Mouse (Mus musculus) kidney, adult 8-10 months (tissue): Measurements from ENCODE around the gene Adam22.

ENCODE experiments used
- DNase-seq, 2 experiments: peaks; one replicate each; pipeline ENCODE4 v3.0.0; 2022

Adam22 gene

DNA sequence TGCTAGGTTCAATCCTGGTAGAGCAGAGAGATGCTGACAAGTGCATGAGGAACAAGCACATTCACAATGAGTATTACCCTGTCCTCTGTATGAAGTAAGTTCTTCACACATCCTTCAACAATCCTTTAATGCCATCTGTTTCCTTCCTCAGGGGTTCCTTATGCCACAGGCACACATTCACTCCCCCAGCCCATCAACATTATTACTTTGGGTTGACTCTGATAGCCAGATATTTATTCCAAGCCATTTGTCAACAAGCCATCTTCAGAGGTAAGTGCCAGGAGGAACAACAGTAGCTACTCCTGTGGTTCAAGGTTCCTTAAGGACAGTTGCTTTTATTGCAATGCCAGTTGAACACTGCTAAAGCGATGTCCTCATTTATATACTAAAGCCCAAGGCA lies 216.3 kb downstream of the Adam22 start:
- DNase-seq, result no peak

- peak; percentile 22 to 63 for DNase-seq
These were observed 221.8 kb downstream of the Adam22 start for GRCm38 (mm10) chr5:8146146-8146545.

- DNase-seq, result no peak
These were observed 222.5 kb downstream of the Adam22 start for GRCm38 (mm10) chr5:8145473-8145872.

DNA sequence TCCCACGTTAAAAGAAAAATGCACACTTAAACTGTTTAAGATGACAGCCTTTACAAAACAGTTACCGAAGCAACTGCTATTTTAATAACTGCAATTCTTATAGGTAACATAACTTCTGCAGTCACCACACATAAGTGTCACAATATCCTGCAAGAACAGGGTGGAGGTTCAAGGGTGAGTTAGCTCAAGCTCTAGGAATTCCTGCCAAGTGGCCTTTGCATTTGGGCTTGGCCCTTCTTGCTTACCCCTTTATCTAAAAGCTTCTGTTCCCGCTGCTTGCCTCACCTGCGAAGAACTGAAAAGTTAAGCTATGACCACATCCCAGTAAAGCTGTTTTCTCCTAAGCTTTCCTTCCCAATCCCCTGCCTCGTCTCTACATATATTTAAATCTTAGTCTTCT lies 235.4 kb downstream of the Adam22 start:
- DNase-seq, result no peak

DNA sequence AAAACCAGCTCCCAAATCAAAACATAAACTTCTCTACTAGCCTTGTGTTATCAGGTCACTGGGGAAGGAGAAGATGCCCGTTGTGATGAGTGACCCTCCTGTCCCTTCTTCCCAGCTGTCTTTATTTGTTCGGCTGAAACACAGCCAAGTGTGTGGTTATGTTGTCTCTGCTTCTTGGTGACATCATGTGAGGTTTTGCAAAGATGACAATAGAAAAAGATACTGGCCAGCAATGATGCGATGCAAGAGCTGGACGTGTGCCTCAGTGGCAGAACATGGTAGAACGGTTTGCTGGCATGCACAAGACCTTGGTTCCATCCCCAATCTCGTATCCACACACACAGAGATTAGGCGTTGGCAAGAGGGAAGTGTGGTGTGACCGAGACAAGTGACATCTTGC lies 236.0 kb downstream of the Adam22 start:
- no peak for DNase-seq

- no peak for DNase-seq
These were observed 238.2 kb downstream of the Adam22 start for GRCm38 (mm10) chr5:8129750-8130149.

GRCm38 (mm10) chr5:8120926-8121325 lies 247.0 kb downstream of the Adam22 start:
- no peak for DNase-seq

DNA sequence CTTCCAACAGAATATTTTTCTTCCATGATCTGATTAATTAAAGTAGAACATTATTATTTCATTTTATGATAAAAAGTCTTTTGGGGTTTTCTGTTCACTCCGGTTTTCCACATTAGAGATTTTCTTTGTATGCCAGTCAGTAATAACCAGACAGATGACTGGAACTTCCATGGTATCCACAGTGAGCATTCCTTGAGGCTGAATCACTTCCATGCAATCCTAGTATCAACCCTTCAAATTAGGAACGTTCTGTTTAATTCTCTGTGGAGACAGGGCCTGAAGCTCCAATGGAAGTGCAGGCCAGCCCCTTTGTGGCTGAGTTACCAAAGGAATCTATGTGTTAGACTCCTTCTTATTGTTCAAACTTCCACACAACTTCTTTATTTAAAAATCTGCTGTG lies 247.9 kb downstream of the Adam22 start:
- DNase-seq, result no peak

DNA sequence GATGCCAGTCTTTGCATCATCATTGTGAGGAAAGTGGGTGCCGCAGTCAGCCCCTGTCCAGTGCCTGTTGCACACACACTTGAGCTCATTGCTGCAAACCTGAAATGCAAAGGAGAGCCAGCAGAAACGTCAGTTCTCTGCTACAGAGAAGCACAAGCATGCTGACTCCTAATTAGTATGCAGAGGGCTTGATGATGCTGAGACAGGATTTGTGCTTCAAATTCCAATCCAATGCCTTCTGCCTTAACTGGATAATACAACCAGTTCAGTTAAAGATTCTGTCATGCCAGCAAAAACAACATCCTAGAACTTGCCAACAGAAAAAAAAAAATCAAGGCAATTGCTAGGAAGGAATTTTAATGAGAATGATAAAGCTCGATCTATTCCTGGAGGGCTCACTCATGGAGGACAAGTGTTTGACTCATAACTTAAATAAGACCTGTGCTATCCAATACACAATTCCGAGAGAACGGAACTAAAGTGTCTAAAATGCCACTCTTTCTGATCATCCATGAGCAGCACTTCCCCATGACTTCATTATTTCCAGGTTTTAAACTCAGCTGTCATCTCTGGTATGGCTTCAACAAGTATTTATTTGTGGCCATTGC lies 251.3 kb downstream of the Adam22 start:
- DNase-seq, result no peak

- DNase-seq, result no peak
These were observed 255.7 kb downstream of the Adam22 start for GRCm38 (mm10) chr5:8112246-8112645.

DNA sequence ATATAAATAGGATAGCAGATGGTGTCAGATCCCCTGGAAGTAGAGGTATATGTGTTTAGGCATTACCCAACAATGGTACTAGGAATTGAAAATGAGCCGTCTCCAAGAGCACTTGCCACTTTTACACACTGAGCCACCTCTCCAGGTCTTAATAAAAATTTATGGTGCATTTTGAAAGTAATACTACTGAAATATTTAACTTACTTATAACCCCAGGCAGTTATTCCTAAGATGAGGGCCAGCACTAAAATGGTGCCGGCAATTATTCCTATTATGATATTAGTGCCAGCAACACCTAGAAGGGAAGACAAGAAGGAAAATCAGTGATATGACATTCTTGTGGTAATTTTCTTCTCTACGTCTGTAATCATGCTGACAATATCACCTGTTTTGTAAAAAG lies 256.3 kb downstream of the Adam22 start:
- DNase-seq, result no peak

DNA sequence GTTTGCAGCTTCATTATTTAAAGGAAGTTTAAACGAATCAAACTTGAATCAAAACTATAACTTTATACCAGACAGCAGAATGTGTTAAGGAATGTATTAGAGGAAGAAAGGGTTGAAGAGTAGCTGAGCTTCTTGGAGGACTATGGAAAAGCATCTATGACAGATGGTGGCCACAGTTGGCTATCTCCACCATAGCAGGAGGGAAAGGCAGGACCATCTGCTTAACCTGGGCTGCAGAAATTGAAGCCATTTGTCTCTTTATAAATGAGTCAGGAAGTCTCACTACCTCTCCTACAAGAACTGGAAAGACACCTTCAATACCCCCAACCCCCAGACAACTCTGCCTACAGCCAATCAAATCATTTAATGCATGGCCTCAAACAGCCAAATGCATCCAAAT lies 272.3 kb downstream of the Adam22 start:
- DNase-seq, result no peak

- no peak for DNase-seq
These were observed 273.0 kb downstream of the Adam22 start for GRCm38 (mm10) chr5:8094921-8095320.

GRCm38 (mm10) chr5:8088147-8088546 lies 279.8 kb downstream of the Adam22 start:
- DNase-seq, result no peak

DNA sequence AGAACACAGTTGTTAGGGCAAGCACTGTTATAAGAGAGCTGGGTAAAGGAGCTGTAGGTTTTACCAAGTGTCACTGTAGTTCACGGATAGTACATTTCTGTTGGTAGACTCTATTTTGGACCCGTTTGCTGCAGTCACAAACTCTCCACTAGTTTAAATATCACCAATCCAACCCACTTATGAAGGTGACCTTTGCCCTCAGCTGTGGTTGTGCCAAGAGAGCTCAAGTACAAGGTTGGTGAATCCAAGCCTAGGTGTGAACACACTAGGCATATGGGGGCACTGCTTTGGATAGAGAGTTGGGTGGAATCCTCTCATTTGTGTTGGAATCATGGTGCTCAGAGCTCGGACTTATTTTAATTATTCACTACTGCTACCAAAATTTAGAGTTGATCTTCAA lies 282.3 kb downstream of the Adam22 start:
- DNase-seq, result peak; percentile 23 to 43

DNA sequence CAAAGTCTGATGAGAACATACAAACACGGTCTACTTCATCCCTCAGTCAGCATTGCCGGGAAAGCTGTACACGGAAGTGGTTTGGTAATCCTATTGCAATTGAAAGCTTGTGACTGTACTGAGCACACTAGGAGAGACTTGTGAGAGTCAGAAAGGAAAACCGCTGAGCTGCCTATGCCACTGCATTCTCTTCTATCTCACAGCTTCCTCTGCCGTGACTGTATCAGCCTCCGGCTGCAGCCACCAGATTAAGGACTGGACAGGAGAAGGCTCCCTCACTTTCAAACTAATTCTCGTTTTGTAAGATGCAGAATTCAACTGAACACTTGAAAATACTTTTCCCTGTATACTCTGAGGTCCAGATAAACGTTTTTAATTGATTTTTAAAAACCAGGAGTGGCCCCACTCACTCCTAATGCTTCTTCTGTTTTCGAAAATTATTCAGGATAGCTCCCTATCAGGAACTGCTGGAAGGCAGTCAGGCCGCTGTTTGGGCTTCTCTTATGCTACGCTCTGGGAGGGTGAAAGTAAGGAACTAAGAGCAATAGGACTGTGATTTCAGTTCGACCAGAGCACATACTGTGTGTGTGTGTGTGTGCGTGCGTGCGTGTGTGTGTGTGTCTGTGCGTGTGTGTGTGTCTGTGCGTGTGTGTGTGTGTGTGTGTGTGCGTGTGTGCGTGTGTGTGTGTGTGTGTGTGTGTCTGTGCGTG lies 285.0 kb downstream of the Adam22 start:
- no peak for DNase-seq

GRCm38 (mm10) chr5:8077481-8077880 lies 290.5 kb downstream of the Adam22 start:
- DNase-seq, result no peak

GRCm38 (mm10) chr5:8073901-8074561 lies 293.9 kb downstream of the Adam22 start:
- no peak for DNase-seq

GRCm38 (mm10) chr5:8073406-8073805 lies 294.6 kb downstream of the Adam22 start:
- no peak for DNase-seq

DNA sequence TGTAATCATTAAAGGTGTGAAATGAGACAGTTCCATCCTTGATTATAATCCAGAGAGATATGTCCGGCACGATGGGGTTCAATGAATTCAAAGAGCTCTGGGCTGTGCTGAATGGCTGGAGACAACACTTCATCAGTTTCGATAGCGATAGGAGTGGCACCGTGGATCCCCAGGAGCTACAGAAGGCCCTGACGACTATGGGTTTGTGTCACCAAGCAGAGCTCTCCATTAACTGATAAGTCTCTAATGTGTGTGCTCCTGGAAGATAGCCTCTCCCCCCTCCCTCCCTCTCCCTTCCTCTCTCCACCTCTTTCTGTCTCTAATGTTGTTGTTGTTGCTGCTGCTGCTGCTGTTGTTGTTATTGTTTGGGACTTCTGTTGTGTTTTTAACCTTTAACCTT lies 304.8 kb downstream of the Adam22 start:
- DNase-seq, result no peak

DNA sequence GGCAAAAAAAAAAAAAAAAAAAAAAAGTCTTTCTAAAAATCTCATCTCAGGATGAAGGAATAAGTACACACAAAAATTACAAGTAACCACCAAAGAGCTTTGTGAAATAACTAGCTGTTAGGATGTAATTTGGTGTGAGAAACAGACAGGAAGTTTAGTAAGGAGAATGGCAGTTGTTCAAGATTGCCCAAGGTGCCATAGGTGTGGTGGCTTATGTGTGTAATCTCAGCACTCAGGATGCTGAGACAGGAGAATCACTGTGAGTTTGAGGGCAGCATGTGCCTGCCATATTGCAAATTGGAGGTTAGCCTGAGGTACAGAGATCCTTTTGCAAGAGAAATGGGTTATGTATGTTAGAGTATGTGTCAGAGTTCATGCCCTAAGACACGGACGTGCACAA lies 305.5 kb downstream of the Adam22 start:
- DNase-seq, result no peak

DNA sequence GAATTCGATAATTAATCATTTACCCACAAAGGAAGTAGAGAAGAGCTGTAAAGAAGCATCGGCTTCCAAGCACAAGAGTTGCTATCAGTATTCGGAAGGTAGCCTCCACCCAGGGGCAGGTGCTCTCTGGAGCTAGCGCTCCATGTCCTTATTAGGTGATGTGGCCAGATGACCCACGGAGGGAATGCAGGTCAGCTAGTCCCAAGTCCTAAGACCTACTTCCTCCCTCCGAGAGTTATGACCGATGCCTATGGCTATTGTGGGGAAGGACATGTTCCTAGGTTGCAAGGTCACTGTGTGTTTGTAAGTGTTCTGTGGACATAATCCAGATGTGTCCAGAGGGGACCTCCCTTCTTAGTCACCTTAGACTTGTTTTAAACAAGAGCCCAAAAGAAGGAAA lies 309.9 kb downstream of the Adam22 start:
- peak in 1 of 2 experiments; percentile 34 for DNase-seq

- DNase-seq, result no peak
These were observed 311.0 kb downstream of the Adam22 start for GRCm38 (mm10) chr5:8057018-8057323.
